Mouse (Mus musculus): ENCODE measurements around the gene Lemd2.

DNA sequence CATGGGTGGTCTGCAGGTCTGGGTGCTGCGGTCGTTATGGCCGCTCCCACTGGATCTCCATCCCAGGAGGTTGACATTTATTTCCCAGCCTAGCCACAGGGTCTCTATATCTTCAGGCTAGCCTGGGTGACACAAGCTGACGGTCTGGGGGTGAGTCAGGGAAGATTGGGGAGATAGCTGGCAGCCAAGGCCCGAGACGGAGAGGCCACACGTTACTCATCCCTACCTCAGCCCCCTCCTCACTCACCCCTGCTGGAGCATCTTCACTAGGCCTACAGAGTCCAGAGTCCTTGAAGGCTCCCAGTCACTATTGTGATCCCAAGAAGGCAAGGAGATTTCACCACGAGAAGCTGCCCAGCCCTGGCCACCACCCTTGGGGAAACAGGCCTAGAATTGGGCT, 33.5 kb upstream of the Lemd2 start:
- TF ChIP-seq CTCF (IDR thresholded peaks at IDR 0.05; ENCODE audit: extremely low read depth, insufficient read depth, insufficient read length, insufficient replicate concordance) (no peak), POLR2A (IDR thresholded peaks at IDR 0.05; ENCODE audit: low read depth, low read length) (no peak)
